Mouse (Mus musculus): ENCODE data around the gene Arhgef17. TPM values are rescaled to one million over a fixed set of nuclear protein-coding genes. Genes with fewer than 3 reads are reported as not detected.
A peak's percentile ranks its signal among the peaks of the same experiment; 100 is the strongest.

The Arhgef17 gene
- total RNA-seq, 1 experiment from 2014 or later = 0.59 TPM

DNA sequence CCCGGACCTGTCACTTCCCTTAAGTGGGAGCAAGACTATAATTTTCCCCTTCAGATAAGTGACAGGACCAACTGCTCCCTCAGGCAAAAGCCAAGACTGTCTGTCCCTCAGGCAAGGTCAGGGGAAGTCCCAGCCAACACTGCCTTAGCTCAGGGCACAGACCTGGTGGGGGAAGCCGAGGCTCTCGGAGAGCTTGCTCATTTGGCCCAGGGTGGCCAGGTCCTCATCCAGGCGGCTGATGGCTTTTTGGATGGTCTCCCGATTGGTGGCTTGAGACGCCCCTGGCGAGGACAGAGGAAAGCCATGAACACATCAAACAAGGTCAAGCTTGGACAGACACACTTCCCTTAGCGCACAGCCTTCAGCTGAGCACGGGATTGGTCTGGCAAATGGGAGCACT, 50.4 kb downstream of the Arhgef17 start:
- no peak for ATAC-seq (replicated peaks; ENCODE audit: low read depth, poor library complexity, severe bottlenecking)

DNA sequence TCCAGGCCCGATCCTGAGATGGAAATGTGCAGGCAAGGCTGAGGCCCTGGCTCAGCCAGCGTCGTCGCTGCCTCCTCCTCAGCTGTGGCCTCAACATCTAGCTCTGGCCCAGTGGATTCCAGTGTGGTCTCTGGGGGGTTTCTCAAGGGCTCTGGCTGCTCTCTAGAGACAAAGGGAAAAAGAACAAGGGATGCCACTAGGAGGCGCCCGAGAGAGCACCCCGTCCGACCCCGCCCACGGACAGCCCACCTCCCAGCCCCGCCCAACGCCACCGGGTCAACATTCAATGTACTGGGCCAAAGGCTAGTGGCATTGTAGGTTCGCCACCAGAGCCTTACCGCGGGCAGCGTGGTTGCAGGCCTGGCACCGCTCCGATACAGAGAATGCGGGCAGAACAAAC, 52.3 kb downstream of the Arhgef17 start:
- peak; percentile 81 for ATAC-seq (replicated peaks; ENCODE audit: low read depth, poor library complexity, severe bottlenecking)

DNA sequence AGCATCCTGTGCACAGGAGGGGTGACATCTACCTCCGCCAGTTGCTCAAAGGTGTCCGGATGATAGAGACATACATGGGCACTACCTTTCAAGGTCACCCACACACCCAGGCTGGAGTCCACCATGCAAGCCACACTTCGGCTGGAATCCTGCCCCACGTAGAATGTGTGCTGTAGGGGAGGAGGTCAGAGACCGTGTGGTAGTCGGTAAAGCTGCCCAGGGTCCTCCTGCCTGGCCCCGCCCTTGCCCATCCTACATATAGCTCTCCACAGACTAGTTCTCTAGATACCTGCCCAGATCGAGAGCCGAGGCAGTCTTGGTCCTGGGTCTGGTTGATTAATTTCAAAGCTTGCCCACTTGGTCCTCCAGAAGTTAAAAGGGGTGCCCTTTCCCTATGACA, 55.1 kb downstream of the Arhgef17 start:
- no peak for ATAC-seq (replicated peaks; ENCODE audit: low read depth, poor library complexity, severe bottlenecking)

DNA sequence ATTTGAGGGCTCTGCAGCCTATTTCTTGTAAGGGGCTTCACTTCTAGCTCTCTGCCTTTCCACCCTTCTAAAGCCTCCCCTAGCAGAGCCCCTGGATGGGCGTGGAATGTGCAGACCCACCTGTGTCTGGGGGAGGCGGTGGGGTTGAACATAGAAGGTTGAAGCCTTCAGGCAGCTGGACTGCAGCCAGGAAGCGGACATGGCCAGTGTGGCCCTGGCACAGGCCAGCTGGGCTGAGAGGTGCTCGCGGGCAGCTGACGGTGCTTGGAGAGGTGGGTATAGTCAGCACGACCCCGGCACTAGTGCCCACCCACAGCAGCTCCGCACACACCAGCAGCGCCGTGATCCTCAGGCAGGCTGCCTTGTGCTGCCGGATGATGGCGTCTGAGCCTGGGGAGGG, 55.6 kb downstream of the Arhgef17 start:
- no peak for ATAC-seq (replicated peaks; ENCODE audit: low read depth, poor library complexity, severe bottlenecking)

DNA sequence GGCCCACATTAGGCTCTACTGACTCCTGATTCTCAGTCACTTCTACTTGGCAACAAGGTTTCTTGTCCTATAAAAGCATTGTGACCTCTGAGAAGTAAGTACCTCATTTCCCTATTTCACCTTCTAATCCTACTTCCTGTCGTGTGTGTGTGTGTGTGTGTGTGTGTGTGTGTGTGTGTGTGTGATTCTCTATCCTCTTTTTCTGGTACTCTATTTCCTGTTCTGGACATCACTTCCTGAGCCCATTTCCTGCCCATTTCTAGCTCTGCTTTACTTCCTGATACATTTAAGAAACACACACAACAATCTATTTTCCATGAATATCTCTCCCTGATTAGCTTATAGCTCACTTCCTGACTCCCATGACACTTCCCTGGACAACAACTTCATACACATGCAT, 56.1 kb downstream of the Arhgef17 start:
- ATAC-seq (replicated peaks; ENCODE audit: low read depth, poor library complexity, severe bottlenecking) = no peak

DNA sequence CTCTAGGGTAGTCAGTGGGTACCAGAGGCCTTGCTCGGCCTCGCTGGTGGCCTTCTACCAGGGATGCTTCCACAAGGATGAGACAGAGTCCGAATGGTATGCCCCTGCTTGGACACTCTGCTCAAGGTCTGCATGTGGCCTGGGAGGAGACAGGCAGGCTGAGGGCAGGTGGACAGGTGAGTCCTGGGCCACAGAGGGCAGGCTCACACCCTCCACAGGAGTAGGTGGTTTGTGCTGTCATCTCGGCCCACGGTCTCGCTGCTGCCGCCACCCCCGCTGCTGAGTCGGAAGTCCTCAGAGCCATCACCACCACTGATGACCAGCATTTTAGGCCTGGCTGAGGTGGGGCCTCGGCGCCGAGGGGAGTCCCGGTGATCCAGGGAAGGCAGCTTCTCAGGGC, 58.7 kb downstream of the Arhgef17 start:
- ATAC-seq (replicated peaks; ENCODE audit: low read depth, poor library complexity, severe bottlenecking) = no peak

DNA sequence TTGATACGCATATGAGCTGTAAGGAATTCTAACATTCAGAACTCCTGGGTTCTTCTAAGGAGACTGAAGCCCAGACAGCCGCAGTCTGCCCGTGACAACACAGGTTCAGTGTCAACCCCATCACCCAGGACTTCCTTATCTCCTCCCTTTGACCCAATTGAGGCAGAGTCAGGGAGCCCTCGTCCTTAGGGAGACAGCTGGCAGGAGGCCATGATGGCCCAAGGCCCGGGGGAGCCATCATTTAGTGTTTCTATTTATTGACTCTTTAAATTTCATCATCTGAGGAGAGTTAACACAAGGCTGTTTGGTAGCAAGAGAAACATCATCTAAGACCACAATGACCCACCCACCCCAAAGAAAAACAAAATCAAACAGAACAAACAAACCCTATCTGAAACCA, 60.0 kb downstream of the Arhgef17 start:
- ATAC-seq (replicated peaks; ENCODE audit: low read depth, poor library complexity, severe bottlenecking) = no peak

DNA sequence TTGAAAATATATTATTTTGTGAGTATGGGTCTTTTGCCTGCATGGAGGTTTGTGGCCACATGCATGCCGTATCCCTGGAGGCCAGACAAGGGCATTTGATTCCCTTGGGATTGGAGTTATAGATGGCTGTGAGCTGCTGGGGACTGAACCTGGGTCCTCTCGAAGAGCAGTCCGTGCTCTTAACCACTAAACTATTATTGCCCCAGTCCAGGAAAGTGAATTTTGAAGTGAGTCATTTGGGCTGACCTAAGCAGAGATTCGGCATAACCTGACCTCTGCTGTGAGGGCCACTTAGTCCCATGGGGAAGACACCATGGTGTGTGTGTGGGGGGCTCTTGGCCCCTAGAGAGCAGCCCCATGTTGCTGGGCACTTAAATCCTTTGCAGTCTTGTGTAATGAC, 60.6 kb downstream of the Arhgef17 start:
- ATAC-seq (replicated peaks; ENCODE audit: low read depth, poor library complexity, severe bottlenecking) = no peak

DNA sequence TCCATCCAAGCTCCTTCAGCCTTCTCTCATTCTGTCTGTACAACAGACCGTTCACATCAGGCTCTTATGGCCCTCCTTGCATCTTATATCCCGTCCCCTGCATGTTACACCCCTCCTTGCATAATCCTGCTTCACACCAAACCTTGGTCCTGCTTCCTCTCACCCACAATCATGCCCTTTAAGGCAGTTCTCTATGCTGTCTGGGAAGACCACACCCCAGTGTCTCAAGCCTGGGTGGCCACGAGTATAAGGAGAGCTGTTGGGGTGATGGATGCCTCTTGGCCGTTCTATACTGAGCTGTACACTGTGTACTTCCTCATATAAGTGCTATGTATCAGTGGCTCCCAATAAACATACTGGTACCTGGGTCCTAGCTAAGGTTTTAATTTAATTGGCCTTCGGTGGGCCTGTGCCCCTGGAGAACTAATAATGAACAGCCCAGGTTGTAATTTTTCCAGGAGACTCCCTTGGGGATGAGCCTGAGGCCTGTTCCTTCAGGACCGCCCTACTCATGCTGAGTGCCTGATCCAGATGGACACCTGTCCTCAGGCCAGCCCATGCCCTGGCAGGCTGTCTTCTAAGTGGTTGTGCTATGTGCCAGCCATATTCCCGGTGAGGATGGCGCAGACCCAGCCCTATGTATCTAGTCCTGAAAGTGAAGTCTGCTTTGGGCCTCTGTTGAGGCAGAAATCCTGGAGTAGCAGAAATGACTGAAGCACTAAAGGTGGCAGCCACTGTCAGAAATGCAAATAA, 61.9 kb downstream of the Arhgef17 start:
- ATAC-seq (replicated peaks; ENCODE audit: low read depth, poor library complexity, severe bottlenecking) = no peak; the same call in 1 of the 2 replicates

DNA sequence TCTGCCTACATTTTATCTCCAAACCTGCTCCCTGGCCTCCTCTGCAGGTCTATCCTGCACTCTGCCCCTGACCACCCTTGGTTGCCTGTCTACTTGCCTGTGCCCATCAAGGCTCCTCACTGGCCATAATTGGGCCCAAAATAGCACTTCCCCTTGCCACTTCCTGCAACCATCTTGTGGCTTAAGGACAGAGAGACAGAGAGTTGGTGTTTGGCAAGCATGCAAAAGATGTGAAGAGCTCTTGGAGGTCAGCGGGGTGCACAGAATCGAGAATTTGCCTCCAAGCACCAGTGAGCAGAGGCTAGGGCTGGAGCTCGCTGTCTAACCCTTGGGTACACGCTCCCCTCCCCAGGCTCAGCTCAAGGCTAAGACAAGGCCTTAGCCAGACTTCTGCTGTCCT, 63.4 kb downstream of the Arhgef17 start:
- peak; percentile 65 for ATAC-seq (replicated peaks; ENCODE audit: low read depth, poor library complexity, severe bottlenecking)

DNA sequence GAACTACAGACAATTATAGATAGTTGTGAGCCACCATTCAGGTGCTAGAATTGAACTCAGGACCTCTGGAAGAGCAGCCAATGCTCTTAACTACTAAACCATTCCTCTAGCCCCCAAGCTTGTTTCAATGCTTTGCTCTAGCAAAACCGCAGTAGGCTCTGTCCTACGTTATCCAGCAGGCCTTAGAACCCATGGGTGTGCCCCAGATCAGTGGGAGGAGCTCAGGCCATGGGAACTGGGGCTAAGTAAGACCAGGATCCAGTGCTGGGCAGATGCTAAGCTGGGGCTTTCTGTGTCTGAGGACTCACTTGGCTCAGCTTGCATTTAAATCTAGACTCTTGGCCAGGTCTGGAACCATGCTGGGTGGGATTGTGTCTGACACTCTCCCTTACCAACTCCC, 64.3 kb downstream of the Arhgef17 start:
- no peak for ATAC-seq (replicated peaks; ENCODE audit: low read depth, poor library complexity, severe bottlenecking)

DNA sequence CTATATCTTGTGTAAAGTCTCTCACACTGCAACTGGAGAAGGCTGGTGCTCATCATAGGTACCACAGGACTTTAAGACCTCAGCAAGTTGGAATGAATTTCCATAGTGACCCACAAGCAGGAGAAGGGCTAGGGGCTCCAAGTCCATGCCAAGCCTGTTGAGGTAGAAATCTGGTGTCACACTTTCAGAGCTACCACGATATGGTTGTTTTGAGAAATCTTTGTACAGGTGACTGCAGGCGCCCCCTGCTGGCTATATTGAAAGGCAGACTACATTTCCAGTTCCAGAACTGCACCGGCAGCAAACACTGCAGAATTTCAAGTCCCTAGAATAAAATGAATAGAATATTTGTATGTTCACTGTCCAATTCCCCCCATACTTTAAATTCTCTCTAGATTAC, 65.2 kb downstream of the Arhgef17 start:
- ATAC-seq (replicated peaks; ENCODE audit: low read depth, poor library complexity, severe bottlenecking) = no peak

DNA sequence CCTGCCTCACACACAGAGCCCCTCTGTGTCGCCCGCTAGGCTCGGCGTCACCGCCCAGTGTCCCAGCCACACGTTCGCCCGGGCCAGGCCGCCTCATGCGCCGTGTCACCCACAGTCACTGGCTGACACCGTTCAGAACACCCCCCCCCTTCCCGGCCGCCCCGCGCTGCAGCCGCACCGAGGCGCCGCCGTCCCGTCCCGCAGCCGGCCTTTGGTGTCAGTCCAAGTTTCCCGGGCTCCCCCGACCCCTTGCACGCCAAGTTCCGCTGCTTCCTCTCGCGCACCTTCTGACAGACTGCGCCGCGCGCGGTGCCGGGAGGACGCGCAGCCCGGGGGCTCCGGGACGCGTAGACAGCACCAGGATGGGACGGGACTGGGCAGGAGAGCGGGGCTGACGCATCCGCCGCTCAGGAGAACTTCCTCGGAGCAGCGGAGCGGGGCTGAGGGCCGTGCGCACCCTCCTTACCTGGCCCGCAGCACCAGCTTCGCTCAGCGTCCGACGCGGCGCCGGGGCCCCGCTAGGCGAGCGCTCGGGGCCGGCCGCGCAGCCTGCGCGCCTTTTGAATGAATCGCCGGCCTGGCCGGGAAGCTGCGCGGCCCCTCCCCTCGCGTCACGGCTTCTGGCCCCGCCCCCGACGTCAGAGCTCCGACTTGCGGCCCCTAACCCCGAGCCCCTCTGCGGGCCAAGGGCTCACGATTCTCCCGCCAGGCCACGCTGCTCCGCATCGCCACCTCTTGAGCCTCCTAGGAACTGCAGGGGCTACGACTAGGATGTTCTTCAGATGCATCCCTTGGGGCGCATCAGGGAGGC, 68.9 kb downstream of the Arhgef17 start, which contains the start of gene Relt:
Relt (minus strand) TSS at position 619 of the 811 bp plus-strand sequence.
- peak; percentile 91 for ATAC-seq (replicated peaks; ENCODE audit: low read depth, poor library complexity, severe bottlenecking)

DNA sequence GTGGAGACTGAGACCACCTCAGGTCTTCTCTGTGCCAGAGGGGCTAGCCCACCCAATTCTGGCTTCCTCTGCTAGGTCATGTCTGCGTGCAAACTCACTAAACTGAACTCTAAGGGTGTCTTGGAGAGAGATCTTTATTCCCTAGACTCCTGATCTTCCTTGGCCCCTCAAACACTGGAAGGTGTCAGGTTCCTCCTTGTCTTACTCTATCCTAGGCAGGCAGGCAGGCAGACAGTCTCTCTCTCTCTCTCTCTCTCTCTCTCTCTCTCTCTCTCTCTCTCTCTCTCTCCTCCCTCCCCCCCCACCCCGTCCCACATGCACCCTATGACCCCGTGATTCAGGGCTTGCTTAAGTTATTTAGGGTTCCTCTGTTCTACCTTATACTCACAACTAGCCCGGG, 69.6 kb downstream of the Arhgef17 start:
- no peak for ATAC-seq (replicated peaks; ENCODE audit: low read depth, poor library complexity, severe bottlenecking)

DNA sequence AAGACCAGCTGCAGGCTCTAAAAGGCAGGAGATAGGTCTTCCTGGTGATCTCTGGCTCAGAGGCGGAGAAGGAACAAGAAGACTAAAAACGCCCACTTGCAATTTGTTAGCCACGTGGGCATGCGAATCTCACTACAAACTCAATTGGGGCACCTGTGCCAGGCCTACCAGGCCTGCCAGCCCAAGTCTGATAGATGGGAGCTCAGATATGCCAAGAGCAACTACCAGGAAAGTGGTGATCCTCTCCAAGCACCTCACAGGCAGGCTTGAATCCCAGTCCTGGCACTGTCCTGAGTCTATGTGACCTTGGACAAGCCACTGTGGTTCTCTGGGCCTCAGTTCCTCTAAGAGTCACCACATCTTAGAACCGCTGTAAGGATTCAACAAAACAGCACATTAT, 70.7 kb downstream of the Arhgef17 start:
- no peak for ATAC-seq (replicated peaks; ENCODE audit: low read depth, poor library complexity, severe bottlenecking)

DNA sequence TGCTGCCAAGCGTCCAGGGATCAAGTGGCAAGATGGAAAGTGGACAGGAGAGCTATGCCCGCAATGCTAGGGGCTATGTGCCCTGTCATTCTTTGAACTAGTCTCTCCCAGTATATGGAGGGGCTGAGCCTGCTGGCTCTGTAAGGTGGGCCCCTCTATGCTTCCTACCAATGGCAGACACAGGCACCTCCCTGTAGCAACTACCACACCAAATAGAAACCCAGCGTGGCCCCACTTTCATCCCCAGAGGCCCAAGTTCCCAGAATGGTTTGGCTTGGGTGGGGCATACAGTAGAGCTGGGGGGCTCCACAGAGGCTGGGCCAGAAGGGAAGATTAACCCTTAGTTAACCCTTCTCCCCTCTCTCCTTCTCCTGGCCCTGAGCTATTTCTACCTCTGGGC, 71.5 kb downstream of the Arhgef17 start:
- no peak for ATAC-seq (replicated peaks; ENCODE audit: low read depth, poor library complexity, severe bottlenecking)

DNA sequence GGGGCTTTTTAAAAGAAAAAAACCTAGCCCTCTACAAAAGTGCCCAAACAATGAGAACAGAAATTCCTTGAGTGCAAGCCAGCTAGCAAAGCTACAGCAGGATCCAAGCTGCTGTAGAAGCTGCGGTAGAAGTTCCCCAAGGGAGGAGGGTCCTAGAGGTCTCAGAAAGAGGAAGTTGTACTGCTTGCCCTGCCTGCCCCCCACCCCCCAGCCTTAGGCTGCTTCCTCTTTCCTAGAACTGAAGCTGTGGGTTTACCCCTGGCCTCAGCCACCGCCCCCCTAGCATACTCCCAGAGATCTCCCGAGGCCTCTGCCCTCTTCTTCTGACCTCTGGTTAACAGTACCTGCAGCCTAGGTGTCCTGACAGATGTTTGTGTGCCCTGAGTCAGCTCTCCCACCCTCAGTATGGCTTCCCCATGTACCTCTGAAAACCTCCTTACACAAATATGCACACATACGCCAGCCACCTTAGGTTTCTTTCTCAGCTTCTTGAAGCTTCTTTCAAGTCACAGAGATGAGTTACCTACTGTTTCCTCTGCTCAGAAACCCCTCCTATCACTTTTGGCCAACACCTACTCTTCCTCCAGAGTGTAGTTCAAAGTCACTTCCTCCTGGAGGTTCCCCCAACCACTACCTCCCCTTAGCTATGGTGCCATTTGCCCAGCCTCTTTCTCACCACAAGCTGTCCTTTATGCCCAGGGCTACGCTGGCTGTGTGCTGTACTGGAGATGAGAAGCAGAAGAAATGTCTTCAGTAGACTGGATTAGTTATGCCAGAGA, 75.9 kb downstream of the Arhgef17 start:
- ATAC-seq (replicated peaks; ENCODE audit: low read depth, poor library complexity, severe bottlenecking) = peak; percentile 78

DNA sequence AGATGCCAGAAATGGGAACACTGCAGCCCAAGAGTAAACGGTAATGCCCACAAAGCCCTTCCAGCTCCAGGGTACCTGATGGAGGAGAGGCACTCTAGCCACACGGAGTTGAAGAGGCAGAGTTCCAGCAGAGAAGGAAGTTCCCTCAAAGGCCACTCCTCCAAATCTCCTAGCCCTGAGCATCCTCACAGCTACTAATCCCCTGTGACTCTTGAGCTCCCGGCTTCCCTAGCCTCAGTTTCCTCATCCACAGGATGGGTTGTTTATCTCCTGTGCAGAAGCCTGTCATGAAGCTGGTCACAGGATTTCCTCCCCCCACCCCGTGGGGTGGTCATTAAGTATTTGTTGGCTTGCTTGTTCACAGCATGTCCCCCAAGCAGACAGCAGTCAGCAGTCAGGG, 76.6 kb downstream of the Arhgef17 start:
- ATAC-seq (replicated peaks; ENCODE audit: low read depth, poor library complexity, severe bottlenecking) = no peak

DNA sequence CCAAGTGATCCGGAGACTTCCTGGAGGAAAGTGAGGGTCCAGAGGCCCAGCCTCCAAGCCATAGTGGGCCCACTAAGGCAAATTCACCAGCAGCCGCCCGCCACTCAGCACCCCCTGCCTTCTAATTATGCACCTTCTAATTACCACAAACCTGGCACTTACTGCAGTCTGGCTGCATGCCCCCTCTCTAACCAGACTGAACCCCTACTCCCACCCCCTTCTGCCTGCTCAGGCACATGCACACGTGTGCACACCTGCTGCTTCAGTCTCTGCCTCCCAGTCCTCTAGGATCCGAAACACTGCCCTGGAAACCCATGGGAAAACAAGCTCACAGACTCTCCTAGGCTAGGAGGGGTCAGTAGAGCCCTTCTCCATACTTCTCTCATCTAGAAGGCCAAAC, 77.0 kb downstream of the Arhgef17 start:
- no peak for ATAC-seq (replicated peaks; ENCODE audit: low read depth, poor library complexity, severe bottlenecking)

DNA sequence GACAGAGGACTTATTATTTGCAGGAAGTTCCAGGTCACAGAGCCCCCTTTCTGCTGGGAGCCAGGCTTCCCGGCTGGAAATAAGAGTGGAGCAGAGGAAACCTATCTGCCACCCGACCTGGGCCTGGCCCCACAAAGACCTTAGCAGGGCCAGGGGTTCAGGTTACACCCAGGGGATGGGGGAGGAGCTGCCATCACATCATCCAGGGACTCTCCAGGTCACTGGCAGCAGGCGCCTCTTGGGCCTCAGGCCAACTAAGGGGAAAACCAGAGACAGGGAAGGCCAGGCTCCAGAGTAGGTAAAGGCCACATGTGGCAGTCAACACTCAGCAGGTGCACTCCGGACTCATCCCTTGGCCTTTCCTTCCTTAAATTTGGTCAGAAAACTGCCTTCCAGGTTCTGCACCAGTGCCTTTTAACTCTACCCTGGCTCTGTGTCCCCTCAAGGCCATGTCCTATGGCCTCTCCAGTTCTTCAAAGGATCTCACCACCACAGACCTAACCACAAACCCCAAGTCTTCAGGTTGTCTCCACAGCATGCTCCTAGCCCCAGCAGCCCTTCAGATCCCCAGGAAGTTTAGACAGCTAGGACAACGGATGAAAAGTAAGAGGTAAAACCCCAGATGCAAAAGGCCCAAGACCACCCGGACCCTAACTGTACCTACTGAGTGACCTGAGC, 77.6 kb downstream of the Arhgef17 start:
- ATAC-seq (replicated peaks; ENCODE audit: low read depth, poor library complexity, severe bottlenecking) = no peak
